Mouse (Mus musculus): ENCODE data around the gene Clec4a3.
"Not testable (repeated sequence)": the region's sequence is repeated elsewhere in the genome, so short reads cannot be mapped to it uniquely, and the experiment has no call there.

Gene Clec4a3

DNA sequence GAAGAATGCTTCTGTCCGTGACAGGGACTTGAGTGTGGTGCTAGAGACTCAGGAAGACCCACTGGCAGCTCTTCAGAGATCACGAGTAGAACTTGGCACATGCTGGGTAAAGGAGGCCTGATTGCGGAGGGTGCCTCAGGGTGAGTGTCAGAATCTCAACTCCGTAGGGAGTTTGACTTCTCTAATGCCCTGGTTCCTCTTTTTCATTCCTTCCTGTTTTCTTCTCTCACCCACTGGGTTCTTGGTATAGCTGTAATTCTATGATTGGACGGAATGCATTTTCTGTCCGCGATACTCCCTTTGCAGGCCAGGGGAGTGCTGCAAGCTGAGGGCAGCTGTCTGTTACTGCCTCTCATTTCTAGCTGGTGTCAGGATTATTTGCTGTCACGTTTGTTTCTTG is at the start of gene Clec4a3:
Clec4a3 (plus strand) TSS at position 115 of the 400 bp plus-strand sequence.
- DNase-seq (ENCODE audit: extremely low read depth, insufficient read length, low spot score), result no peak

DNA sequence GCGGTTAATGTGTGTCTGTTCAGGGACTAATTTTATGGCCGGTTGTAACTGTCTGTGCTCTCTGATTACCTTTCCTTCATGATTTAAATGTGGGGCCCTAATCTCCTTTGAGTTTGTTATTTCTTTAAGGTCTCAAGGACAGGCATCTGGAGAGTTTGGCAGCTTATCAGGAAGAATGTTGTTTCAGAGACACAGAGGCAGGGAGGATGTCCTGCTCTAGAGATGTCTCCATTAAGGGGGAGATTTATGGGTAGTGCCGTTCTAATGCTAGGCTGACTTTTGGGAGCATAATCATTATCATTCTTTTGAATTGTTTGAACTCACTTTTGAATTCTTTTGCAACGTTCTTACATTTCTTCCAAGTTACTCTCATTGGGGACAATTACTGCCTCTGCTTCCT is 32.4 kb upstream of the Clec4a3 start:
- no peak for DNase-seq (ENCODE audit: extremely low read depth, insufficient read length, low spot score)

DNA sequence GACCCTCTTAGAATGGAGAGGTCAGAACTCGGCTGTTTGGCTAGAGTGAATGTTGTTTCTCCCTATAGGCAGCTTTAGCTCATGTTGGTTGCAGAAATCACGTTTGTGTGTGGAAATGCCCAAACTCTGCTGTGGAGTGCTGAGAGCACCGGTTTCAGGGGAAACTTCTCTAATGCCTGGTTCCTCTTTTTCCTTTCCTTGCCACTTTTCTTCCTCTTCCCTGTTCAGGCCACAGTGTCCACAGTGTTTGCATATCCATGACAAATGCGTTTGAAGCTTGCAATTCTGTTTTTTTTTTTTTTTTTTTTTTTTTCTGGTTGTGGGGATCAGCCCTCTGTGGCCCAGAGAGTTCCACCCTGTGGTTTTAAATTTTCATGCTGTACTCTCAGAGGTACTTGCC is 30.9 kb upstream of the Clec4a3 start, which contains the start of gene Clec4a1:
Clec4a1 (plus strand) TSS at position 398 of the 400 bp plus-strand sequence.
- DNase-seq (ENCODE audit: extremely low read depth, insufficient read length, low spot score), result no peak

DNA sequence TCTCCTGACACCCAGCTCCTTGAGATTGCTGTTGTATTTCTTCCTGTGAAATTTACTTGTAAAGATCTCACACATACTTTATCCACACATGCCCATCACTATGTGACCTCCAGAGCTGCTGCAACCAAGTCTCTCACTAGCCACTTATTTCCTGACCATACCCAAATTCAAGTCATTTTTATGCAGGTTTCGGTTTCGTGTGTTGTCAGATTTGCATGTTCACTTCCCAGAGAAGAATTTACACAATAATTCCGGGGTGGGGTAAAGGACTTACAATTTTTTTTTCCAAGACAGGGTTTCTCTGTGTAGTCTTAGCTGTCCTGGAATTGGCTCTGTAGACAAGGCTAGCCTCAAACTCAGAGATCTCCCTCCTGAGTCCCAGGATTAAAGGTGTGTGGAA is 17.5 kb upstream of the Clec4a3 start:
- DNase-seq (ENCODE audit: extremely low read depth, insufficient read length, low spot score), result no peak

DNA sequence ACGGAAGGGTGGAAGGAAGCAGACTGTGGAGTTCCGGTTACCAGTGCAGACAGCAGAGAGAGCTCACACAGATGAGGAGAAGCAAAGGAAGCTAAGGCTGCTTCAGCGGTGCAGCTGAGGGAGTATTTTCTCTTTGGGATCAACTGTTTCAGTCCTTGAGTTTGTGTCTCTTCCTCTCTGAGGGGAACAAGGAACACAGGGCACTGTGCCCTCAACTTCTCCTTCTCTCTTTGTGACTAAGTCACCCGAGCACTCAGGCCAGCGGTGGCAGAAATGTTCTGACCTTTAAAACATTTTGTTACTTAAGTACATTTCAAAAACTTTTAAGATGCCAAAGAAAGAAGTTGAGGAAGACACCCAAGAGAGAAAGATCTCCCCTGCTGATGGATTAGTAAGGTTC is 12.7 kb upstream of the Clec4a3 start:
- DNase-seq (ENCODE audit: extremely low read depth, insufficient read length, low spot score), result no peak

DNA sequence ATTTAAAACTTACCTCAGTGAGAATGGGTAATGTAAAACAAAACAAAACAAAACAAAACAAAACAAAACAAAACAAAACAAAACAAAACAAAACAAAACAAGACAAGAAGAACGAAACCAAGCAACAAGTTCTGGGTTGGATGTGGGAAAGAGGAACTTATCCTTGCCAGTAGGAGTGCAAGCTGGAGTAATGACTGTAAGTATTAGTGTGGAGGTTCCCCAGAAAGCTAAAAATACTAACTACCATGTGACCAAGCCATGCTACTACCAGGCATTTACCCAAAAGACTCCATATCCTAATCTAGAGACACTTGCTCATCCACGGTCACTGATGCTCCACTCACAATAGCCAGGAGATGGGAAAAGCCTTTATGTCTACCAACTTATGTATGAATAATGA is 5.6 kb upstream of the Clec4a3 start:
- no peak for DNase-seq (ENCODE audit: extremely low read depth, insufficient read length, low spot score)

DNA sequence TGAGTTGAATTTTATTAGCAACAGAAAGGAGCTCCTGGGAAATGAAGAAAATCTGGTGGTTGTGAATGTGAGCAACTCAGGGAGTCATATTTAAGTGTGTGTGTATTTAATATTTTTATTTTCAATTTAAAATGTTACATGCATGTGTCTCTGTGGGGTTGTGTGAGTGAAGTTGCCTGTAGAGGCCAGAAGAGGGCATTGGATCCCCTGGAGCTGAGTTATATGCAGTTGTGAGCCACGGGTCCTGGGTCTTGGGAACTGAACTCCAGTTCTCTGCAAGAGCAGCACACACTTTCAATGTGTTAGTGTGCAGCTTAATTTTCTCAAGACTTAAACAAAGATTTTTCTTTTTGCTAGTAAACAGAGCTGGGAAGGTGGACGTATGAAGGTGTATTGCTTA is 12.2 kb downstream of the Clec4a3 start:
- DNase-seq (ENCODE audit: extremely low read depth, insufficient read length, low spot score), result no peak

DNA sequence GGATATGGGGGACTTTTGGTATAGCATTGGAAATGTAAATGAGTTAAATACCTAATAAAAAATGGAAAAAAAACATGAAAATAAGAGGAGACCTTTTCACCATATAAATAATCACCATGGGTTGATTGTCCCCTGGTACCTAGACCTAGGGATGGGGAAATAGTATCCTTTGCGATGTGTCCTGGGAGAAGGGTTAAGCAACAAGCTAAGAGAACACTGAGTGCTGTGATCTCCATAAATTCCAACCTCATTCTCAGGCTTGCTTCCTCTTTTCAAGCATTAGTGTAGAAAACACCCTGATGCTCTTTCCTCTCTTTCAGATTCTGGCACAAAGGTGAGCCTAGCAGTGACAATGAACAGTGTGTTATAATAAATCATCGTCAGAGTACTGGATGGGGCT is 16.7 kb downstream of the Clec4a3 start:
- no peak for DNase-seq (ENCODE audit: extremely low read depth, insufficient read length, low spot score)

DNA sequence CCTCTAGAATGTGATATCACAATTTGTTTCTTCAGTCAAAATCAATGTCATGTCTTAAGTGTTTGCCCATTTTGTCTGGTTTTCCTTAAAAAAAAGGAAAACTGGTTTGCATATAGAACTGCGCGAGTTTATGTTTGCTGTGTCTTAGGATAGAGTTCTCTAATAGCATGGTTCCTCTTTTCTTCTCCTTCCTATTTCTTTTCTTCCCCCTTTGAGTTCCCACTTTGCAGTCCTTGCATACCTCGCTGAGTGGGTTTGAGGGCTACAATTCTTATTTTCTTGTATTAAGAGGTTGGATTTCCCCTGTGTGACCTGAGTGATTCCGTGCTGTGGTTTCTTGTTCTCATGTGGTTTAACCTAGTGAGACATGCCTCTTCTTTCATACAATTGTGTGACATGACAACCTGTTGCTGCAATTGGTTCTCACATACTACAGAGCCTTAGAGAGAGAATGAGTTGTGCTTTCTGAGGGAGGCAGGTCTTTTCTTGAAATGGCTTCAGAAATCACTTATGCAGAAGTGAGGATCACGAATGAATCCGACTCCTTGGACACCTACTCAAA is 37.6 kb downstream of the Clec4a3 start, which contains the start of gene Clec4a4:
Clec4a4 (plus strand) TSS at position 492 of the 562 bp plus-strand sequence.
- no peak for DNase-seq (ENCODE audit: extremely low read depth, insufficient read length, low spot score)

DNA sequence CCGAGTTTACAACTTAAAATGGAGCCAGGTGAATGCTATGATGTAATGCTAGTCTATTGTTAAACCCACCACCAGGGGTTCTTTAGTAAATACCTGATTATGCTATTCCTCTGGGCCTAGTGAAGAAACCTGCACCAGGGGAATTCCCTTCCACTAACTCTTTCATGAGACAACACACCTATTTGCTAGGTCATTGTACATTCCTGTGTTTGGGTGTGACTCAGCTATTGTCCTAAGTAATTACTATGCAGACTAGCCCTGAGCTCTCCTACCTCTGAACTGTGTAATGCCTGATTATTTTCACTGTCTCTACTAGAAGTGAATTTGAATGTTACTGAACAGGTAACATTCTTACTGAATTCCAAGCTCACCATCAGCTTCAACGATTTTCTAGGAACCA is 52.4 kb downstream of the Clec4a3 start:
- DNase-seq (ENCODE audit: extremely low read depth, insufficient read length, low spot score), result not testable (repeated sequence)

DNA sequence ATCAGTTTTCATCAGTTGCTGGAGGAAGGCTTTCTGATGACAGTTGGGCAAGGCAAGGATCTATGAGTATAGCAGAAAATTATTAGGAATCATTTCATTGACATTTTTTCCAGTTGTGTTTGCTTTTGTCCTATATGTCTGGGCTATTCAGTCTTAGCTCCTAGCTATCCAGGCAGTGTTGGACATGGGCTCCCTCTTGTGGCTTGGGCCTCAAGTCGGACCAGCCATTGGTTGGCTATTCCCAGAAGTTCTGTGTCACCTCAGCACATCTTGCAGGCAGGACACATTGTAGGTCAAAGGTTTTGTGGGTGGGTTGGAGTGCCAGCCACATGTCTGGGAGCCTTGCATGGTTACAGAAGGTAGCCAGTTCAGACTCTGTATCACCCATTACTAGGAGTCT is 53.3 kb downstream of the Clec4a3 start:
- DNase-seq (ENCODE audit: extremely low read depth, insufficient read length, low spot score), result no peak
